Mouse (Mus musculus) kidney, adult 8-10 months (tissue): ENCODE results near the gene Aida.
"Not testable (repeated sequence)": the region's sequence is repeated elsewhere in the genome, so short reads cannot be mapped to it uniquely, and the experiment has no call there.

Experiments
- DNase-seq, 2 experiments: peaks; one replicate each; pipeline ENCODE4 v3.0.0; 2022

The Aida gene

GRCm38 (mm10) chr1:183320708-183321107 lies 24.3 kb downstream of the Aida start:
- DNase-seq = no peak

- DNase-seq = not testable (repeated sequence)
These were observed 26.1 kb downstream of the Aida start for GRCm38 (mm10) chr1:183322496-183322895.

GRCm38 (mm10) chr1:183323923-183324322 lies 27.5 kb downstream of the Aida start:
- DNase-seq = no peak

GRCm38 (mm10) chr1:183324433-183324832 lies 28.0 kb downstream of the Aida start:
- no peak for DNase-seq

- no peak for DNase-seq
These were observed 30.8 kb downstream of the Aida start for GRCm38 (mm10) chr1:183327171-183327570.

- not testable (repeated sequence) for DNase-seq
These were observed 46.5 kb downstream of the Aida start for GRCm38 (mm10) chr1:183342902-183343301.

GRCm38 (mm10) chr1:183344886-183345816 lies 48.8 kb downstream of the Aida start:
- peak; percentile 84 to 87 for DNase-seq

GRCm38 (mm10) chr1:183345817-183346195 lies 49.4 kb downstream of the Aida start:
- DNase-seq = no peak

GRCm38 (mm10) chr1:183349840-183350239 lies 53.5 kb downstream of the Aida start:
- peak; percentile 51 to 63 for DNase-seq

GRCm38 (mm10) chr1:183358901-183359300 lies 62.5 kb downstream of the Aida start:
- no peak for DNase-seq

GRCm38 (mm10) chr1:183362301-183362700 lies 65.9 kb downstream of the Aida start:
- DNase-seq = no peak

- DNase-seq = no peak
These were observed 66.6 kb downstream of the Aida start for GRCm38 (mm10) chr1:183362729-183363576.

GRCm38 (mm10) chr1:183363577-183363867 lies 67.1 kb downstream of the Aida start:
- DNase-seq = no peak

GRCm38 (mm10) chr1:183366361-183366760 lies 70.0 kb downstream of the Aida start:
- no peak for DNase-seq

- peak in 1 of 2 experiments; percentile 12 for DNase-seq
These were observed 72.4 kb downstream of the Aida start for GRCm38 (mm10) chr1:183368601-183369400.

GRCm38 (mm10) chr1:183369427-183370014 lies 73.1 kb downstream of the Aida start, which contains the start of gene Mia3:
Gene Mia3, minus strand, starts transcription at chr1:183369553.
- DNase-seq = peak; percentile 93 to 95

- DNase-seq = no peak
These were observed 78.3 kb downstream of the Aida start for GRCm38 (mm10) chr1:183374728-183375127.
